ENCODE assay signal across 8 mouse cellular contexts in the genomic region with DNA sequence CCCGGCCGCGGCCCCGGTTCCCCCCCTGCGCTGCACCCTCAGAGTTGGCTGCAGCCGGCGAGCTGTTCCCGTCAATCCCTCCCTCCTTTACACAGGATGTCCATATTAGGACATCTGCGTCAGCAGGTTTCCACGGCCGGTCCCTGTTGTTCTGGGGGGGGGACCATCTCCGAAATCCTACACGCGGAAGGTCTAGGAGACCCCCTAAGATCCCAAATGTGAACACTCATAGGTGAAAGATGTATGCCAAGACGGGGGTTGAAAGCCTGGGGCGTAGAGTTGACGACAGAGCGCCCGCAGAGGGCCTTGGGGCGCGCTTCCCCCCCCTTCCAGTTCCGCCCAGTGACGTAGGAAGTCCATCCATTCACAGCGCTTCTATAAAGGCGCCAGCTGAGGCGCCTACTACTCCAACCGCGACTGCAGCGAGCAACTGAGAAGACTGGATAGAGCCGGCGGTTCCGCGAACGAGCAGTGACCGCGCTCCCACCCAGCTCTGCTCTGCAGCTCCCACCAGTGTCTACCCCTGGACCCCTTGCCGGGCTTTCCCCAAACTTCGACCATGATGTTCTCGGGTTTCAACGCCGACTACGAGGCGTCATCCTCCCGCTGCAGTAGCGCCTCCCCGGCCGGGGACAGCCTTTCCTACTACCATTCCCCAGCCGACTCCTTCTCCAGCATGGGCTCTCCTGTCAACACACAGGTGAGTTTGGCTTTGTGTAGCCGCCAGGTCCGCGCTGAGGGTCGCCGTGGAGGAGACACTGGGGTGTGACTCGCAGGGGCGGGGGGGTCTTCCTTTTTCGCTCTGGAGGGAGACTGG. TPM values are rescaled to one million over a fixed set of nuclear protein-coding genes. Genes with fewer than 3 reads are reported as not detected.
DNase-seq lines count a peak whose midpoint lies in the region; ATAC-seq and TF ChIP-seq lines count a peak whose summit lies in the region.

A gene (plus strand): TSS at position 410 of the 817 bp plus-strand sequence.

- H3K27me3 ChIP-seq in forebrain, embryonic 10.5 days (ENCODE audit: poor library complexity, severe bottlenecking) = peaks cover 75% of the 10 kb centered on the region
- H3K27me3 ChIP-seq in heart, embryonic 15.5 days = peaks cover 9% of the 10 kb centered on the region
- H3K27me3 ChIP-seq in liver, embryonic 14.5 days (ENCODE audit: control insufficient read depth, insufficient read depth, low read length) = peaks cover 62% of the 10 kb centered on the region
- peaks cover 9% of the 10 kb centered on the region; the same call in 1 of the 2 replicates for H3K27me3 ChIP-seq in stomach, embryonic 15.5 days (replicated peaks)

- peak within 1 kb of the TSS; percentile 61 for H3K9ac ChIP-seq in heart, embryonic 15.5 days
- H3K9ac ChIP-seq in liver, embryonic 14.5 days (replicated peaks) = peak within 1 kb of the TSS; percentile 65
- H3K9ac ChIP-seq in stomach, embryonic 15.5 days = peak within 1 kb of the TSS; percentile 35

- H3K27ac ChIP-seq in forebrain, embryonic 10.5 days = peak within 1 kb of the TSS; percentile 87
- H3K27ac ChIP-seq in heart, embryonic 15.5 days = peak within 1 kb of the TSS; percentile 91
- peak within 1 kb of the TSS; percentile 67 for H3K27ac ChIP-seq in liver, embryonic 14.5 days
- H3K27ac ChIP-seq in stomach, embryonic 15.5 days = peak within 1 kb of the TSS; percentile 88

- under 1% methylated on average over 56 of the region's 56 CpGs for WGBS in forebrain, embryonic 10.5 days
- WGBS in heart, embryonic 15.5 days = under 1% methylated on average over 56 of the region's 56 CpGs
- under 1% methylated on average over 56 of the region's 56 CpGs for WGBS in liver, embryonic 14.5 days (ENCODE audit: insufficient replicate concordance)
- WGBS in stomach, embryonic 15.5 days = under 1% methylated on average over 55 of the region's 56 CpGs

- peak; percentile 81 for ATAC-seq in CD4-positive, CD25-positive, alpha-beta regulatory T cell, adult 4 months
- peak; percentile 83 for ATAC-seq in heart, embryonic 15.5 days (replicated peaks; ENCODE audit: insufficient number of reproducible peaks, insufficient read depth, low FRiP score, low read depth)
- ATAC-seq in liver, embryonic 14.5 days (ENCODE audit: insufficient read depth) = peak; percentile 85
- peak; percentile 90 for ATAC-seq in stomach, embryonic 15.5 days (ENCODE audit: insufficient read depth, low FRiP score, low read depth)

- H3K4me2 ChIP-seq in heart, embryonic 15.5 days = peak within 1 kb of the TSS; percentile 96
- H3K4me2 ChIP-seq in liver, embryonic 14.5 days (ENCODE audit: low read depth) = peak within 1 kb of the TSS; percentile 97
- peak within 1 kb of the TSS; percentile 98 for H3K4me2 ChIP-seq in stomach, embryonic 15.5 days

- H3K4me3 ChIP-seq in forebrain, embryonic 10.5 days = peak within 1 kb of the TSS; percentile 59
- peak within 1 kb of the TSS; percentile 61 for H3K4me3 ChIP-seq in heart, embryonic 15.5 days
- peak within 1 kb of the TSS; percentile 65 to 75 for H3K4me3 ChIP-seq in liver, embryonic 14.5 days (ENCODE audit: insufficient read depth in 1 of 2, low read depth in 2 of 2, low read length in 2 of 2)
- H3K4me3 ChIP-seq in stomach, embryonic 15.5 days (replicated peaks) = peak within 1 kb of the TSS; percentile 55

- H3K36me3 ChIP-seq in forebrain, embryonic 10.5 days (replicated peaks) = no peaks in the 10 kb centered on the region
- H3K36me3 ChIP-seq in heart, embryonic 15.5 days = no peaks in the 10 kb centered on the region
- no peaks in the 10 kb centered on the region for H3K36me3 ChIP-seq in liver, embryonic 14.5 days (replicated peaks; ENCODE audit: control insufficient read depth, insufficient read depth, low read depth)
- H3K36me3 ChIP-seq in stomach, embryonic 15.5 days = no peaks in the 10 kb centered on the region

- H3K4me1 ChIP-seq in forebrain, embryonic 10.5 days = peaks cover 51% of the 10 kb centered on the region
- H3K4me1 ChIP-seq in heart, embryonic 15.5 days (replicated peaks) = peaks cover 37% of the 10 kb centered on the region
- H3K4me1 ChIP-seq in liver, embryonic 14.5 days (replicated peaks; ENCODE audit: control insufficient read depth in 2 of 2, insufficient read depth in 2 of 2, low read length in 1 of 2) = peaks cover 23 to 25% of the 10 kb centered on the region in 2 experiments
- peaks cover 24% of the 10 kb centered on the region for H3K4me1 ChIP-seq in stomach, embryonic 15.5 days

- peak; percentile 79 for DNase-seq in c-Kit-negative CD71-positive TER-119-positive erythroid progenitor cells, embryonic 14.5 days (ENCODE audit: low read depth, low spot score)
- DNase-seq in forebrain, embryonic 10.5 days (ENCODE audit: extremely low spot score, low spot score) = peak; percentile 87
- peak; percentile 90 to 94 for DNase-seq in kidney, postnatal 25 days
- peak; percentile 74 to 86 (median 75) for DNase-seq in liver, embryonic 14.5 days (ENCODE audit: low read depth in 3 of 3, low spot score in 3 of 3)
- peak; percentile 89 for DNase-seq in neural tube, embryonic 10.5 days (ENCODE audit: extremely low spot score, low spot score)

- TF ChIP-seq CTCF in liver, embryonic 14.5 days (IDR thresholded peaks at IDR 0.05; ENCODE audit: low read depth) = peak; percentile 28

- no peaks in the 10 kb centered on the region for H3K9me3 ChIP-seq in forebrain, embryonic 10.5 days
- H3K9me3 ChIP-seq in heart, embryonic 15.5 days (replicated peaks) = no peaks in the 10 kb centered on the region
- H3K9me3 ChIP-seq in liver, embryonic 14.5 days (ENCODE audit: control insufficient read depth, low read length) = no peaks in the 10 kb centered on the region
- no peaks in the 10 kb centered on the region for H3K9me3 ChIP-seq in stomach, embryonic 15.5 days

- peak; percentile 41; the same call in 1 of the 2 replicates for TF ChIP-seq EP300 in liver, embryonic 14.5 days (IDR thresholded peaks at IDR 0.05; ENCODE audit: low read depth)

RNA-seq across cellular contexts. Expression of the gene that starts here (rescaled TPM):
- 10 to 100 TPM; 11.3 to 39.0 TPM for polyA plus RNA-seq in CD4-positive, CD25-positive, alpha-beta regulatory T cell, adult 4 months (2017; shearing (Covaris generic))
- polyA plus RNA-seq in forebrain, embryonic 10.5 days (2016; fragmentation: Nextera tagmentation; extraction: Ambion mirVana) = 0.34 and 1.2 TPM in 2 replicates
- polyA plus RNA-seq in heart, embryonic 15.5 days (2015; fragmentation: Nextera tagmentation; extraction: Ambion mirVana) = 5.4 and 5.9 TPM in 2 replicates
- 0.79 and 0.83 TPM in 2 replicates for polyA plus RNA-seq in liver, embryonic 14.5 days (2012; rRNA removed)
- 0.61 and 0.71 TPM in 2 replicates for polyA plus RNA-seq in liver, embryonic 14.5 days (2014; fragmentation: Nextera tagmentation; extraction: Ambion mirVana)
- polyA plus RNA-seq in stomach, embryonic 15.5 days (2015; fragmentation: Nextera tagmentation; extraction: Ambion mirVana) = 10.5 and 16.4 TPM in 2 replicates

Comparison
In these comparisons a context has a peak if more than half of its experiments do, and no peak if none do; other contexts are left out.
1. Peak in every context shown above with its lines: DNase-seq, ATAC-seq, H3K4me3 ChIP-seq and H3K27ac ChIP-seq.
2. Peak in DNase-seq, ATAC-seq, H3K4me3 ChIP-seq, H3K27ac ChIP-seq, H3K9ac ChIP-seq and H3K4me2 ChIP-seq in liver, embryonic 14.5 days; RNA of the gene not detected or under 1 TPM.